Mouse (Mus musculus) small intestine, adult 10 weeks (tissue): ENCODE measurements around the gene Gm20683. TPM values are rescaled to one million over a fixed set of nuclear protein-coding genes. Genes with fewer than 3 reads are reported as not detected.

ENCODE experiments used
- polyA plus RNA-seq: library from polyadenylated mRNA; stranded (reverse); fragments of 350-450 nt; fragmentation: Illumina TruSeq; extraction: RNeasy Lipid Tissue Mini Kit (QIAGEN cat#74804); gene quantifications from one replicate; pipeline ENCODE4 v1.2.3, GENCODE M21; 2014; ENCODE audit warnings: low replicate concordance

The Gm20683 gene
- polyA plus RNA-seq, 1 experiment from 2014 or later: not detected

Other genes with a start within 250 kb of the Gm20683 start
- not detected for gene Gng13, start 124.6 kb downstream of the Gm20683 start, polyA plus RNA-seq
- not detected for gene Chtf18, start 114.3 kb downstream of the Gm20683 start, polyA plus RNA-seq
- not detected for gene Rpusd1, start 114.1 kb downstream of the Gm20683 start, polyA plus RNA-seq
- not detected for gene Mslnl, start 105.7 kb downstream of the Gm20683 start, polyA plus RNA-seq
- not detected for gene Msln, start 87.4 kb downstream of the Gm20683 start, polyA plus RNA-seq
- 0.67 TPM for gene Narfl, start 68.0 kb downstream of the Gm20683 start, polyA plus RNA-seq
- gene Haghl, start 56.1 kb downstream of the Gm20683 start, polyA plus RNA-seq: not detected
- not detected for gene Ccdc78, start 55.2 kb downstream of the Gm20683 start, polyA plus RNA-seq
- not detected for gene Fam173a, start 48.9 kb downstream of the Gm20683 start, polyA plus RNA-seq
- gene AC134908.4, start 46.1 kb downstream of the Gm20683 start, polyA plus RNA-seq: not detected
- not detected for gene Metrn, start 44.6 kb downstream of the Gm20683 start, polyA plus RNA-seq
- 0.67 TPM for gene Fbxl16, start 32.7 kb downstream of the Gm20683 start, polyA plus RNA-seq
- 0.26 TPM for gene Wdr24, start 18.1 kb downstream of the Gm20683 start, polyA plus RNA-seq
- 1.8 TPM for gene Jmjd8, start 12.9 kb downstream of the Gm20683 start, polyA plus RNA-seq
- 4.2 TPM for gene Stub1, start 8.4 kb downstream of the Gm20683 start, polyA plus RNA-seq
- not detected for gene Rhbdl1, start 4.5 kb downstream of the Gm20683 start, polyA plus RNA-seq
- 13.3 TPM for gene Rhot2, start 3.1 kb upstream of the Gm20683 start, polyA plus RNA-seq
- 0.82 TPM for gene Wdr90, start 19.7 kb upstream of the Gm20683 start, polyA plus RNA-seq
- gene Mcrip2, start 27.0 kb upstream of the Gm20683 start, polyA plus RNA-seq: not detected
- gene Mettl26, start 33.3 kb upstream of the Gm20683 start, polyA plus RNA-seq: 9.2 TPM
- not detected for gene Wfikkn1, start 39.1 kb upstream of the Gm20683 start, polyA plus RNA-seq
- gene Rab40c, start 78.0 kb upstream of the Gm20683 start, polyA plus RNA-seq: 0.48 TPM
- gene Pigq, start 103.2 kb upstream of the Gm20683 start, polyA plus RNA-seq: 23.5 TPM
- gene Nhlrc4, start 103.2 kb upstream of the Gm20683 start, polyA plus RNA-seq: not detected
- gene A930017K11Rik, start 110.8 kb upstream of the Gm20683 start, polyA plus RNA-seq: not detected
- gene Capn15, start 144.0 kb upstream of the Gm20683 start, polyA plus RNA-seq: 1.8 TPM
- 7.1 TPM for gene Rab11fip3, start 227.8 kb upstream of the Gm20683 start, polyA plus RNA-seq
- gene Decr2, start 248.6 kb upstream of the Gm20683 start, polyA plus RNA-seq: 48.4 TPM